Mouse (Mus musculus): ENCODE measurements around the gene Sf3b3.

Gene Sf3b3

GRCm38 (mm10) chr8:110775721-110776120, 70.9 kb downstream of the Sf3b3 start:
- no peak for DNase-seq (ENCODE audit: low spot score)

DNA sequence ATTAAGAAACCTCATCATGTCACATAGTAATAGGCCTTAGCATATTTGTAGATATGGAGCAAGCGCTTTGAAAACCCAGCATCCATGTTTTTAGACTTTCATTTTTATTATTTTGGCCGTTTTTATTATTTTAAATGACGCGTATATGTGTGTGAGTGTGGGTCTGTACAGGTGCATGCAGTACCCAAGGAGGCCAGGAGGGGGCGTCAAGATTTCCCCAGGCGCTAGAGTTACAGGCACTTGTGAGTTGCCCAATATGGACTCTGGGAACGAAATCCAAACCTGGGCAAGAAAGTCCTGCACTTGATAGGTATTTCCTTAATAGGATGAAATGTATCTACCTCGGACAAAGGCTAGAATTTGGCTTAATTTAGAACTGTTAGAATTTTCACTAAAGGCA, 71.3 kb downstream of the Sf3b3 start:
- DNase-seq (ENCODE audit: low spot score) = no peak

DNA sequence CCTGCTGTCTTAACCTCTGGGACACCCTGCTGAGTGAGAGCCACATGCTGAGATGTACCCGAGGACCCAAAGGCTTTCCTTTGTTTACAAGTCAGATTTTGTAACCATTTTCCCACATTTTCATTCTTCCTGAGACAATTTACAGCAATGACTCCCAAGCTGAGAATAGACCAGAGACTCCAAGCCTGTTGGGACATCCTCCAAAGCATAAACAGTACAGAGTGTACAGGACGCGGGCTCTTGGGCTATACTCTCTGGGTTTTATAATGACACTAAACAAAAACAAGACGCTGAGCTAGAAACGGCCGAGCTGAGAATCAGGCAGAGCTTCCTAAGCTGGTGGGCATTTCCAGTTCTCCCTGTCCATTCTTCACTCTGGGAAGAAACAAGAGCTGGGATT, 71.9 kb downstream of the Sf3b3 start:
- peak; percentile 66 for DNase-seq (ENCODE audit: low spot score)

DNA sequence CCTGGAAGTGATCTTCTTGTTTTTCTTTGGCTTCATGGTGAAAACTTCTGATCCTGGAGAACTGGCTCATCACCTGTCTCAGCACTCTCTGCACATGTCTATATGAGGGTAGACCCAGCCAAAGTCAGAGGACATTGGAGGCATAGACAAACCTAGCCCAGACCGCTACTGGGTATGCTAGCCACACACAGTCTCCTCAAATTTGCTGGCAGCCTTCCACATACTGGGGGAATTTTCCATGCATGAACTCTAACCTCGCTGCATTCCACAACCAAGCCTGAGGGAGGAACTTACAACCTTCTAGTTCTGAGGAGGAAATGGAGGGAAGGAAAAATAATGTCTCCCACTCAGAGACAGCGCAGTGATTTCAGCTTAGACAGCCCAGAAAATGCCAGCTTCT, 72.5 kb downstream of the Sf3b3 start:
- peak; percentile 68 for DNase-seq (ENCODE audit: low spot score)

GRCm38 (mm10) chr8:110772452-110772851, 74.1 kb downstream of the Sf3b3 start:
- no peak for DNase-seq (ENCODE audit: low spot score)

GRCm38 (mm10) chr8:110767261-110767660, 79.3 kb downstream of the Sf3b3 start:
- DNase-seq (ENCODE audit: low spot score) = no peak

DNA sequence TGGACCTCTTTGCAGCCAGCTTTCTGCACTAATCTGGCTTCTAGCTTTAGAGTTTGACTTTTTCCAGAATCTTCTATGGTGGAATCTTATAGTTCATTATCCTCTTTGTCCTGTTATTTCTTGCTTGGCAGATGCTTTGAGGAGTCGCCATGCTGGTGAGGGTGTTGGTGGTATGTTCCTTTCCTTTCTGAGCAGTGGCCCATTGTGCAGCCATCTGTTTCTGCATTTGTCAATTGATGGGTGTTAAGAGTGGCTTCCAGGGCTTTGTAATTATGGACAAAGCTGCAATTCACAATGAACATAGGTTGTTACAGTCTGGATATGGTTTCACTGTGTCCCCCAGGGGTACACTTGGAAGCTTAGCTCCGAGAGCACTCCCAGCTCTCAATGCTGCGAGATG, 81.9 kb downstream of the Sf3b3 start:
- no peak for DNase-seq (ENCODE audit: low spot score)

DNA sequence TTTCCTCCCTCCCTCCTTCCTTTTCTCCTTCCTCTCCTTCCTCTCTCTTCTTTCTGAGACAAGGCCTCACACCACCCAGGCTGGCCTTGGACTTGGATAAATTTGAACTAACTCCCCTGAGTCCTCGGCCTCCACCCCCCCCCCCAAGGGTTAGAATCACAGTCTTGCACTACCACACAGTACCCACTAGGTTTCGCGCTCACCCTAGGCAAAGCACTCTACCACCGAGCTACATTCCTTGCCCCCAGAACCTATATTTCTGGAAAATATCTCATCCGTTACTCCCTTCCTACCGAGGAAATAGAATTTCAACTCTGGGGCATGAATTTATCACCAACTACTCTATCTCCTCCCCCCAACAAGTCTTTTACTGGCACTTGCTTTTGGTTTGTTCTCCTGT, 84.6 kb downstream of the Sf3b3 start:
- DNase-seq (ENCODE audit: low spot score) = peak; percentile 68

- no peak for DNase-seq (ENCODE audit: low spot score)
These were observed 85.4 kb downstream of the Sf3b3 start for GRCm38 (mm10) chr8:110761185-110761584.

DNA sequence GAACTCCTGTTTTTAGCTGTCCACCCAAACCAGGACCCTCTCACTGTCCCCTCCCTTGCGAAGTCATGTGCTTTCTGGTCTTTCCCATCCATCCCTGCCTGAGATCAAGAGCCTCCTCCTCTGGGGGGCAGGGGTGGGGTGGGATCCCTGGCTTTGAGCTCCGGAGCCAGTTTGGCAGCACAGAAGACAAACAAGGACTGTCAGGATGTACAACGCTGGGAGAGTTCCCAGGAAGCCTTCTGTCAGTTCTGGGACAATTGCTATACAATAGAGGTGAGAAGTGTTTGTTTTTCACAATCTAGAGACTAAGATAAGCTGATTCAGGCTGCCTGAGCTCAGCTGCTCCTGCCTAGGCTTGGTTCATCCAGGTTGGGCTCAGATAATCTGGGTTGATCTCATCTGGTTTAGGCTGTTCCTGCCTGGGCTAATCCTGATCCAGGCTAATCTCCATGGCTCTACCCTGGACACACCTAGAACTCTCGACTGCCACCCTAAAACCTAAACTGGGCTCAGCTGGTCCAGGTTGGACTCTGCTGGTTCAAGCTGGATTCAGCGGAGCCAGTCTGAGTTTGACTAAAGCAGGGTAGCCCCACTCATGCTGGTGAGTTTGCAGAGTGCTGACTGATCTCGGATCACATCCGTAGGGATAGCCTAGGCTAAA, 86.2 kb downstream of the Sf3b3 start:
- no peak for DNase-seq (ENCODE audit: low spot score)
